Mouse (Mus musculus) limb, embryonic 14.5 days (tissue): ENCODE measurements around the gene Gm21954. TPM values are rescaled to one million over a fixed set of nuclear protein-coding genes. Genes with fewer than 3 reads are reported as not detected.

Experiments used
- ATAC-seq: fragments of 200-750 bp; cut with Nextera tagmentation; 2 replicates; pipeline ENCODE4 v1.8.0; 2017; ENCODE audit warnings: low read depth, moderate number of reproducible peaks, moderate TSS enrichment; ENCODE audit not compliant: low FRiP score
- DNase-seq: peaks from one replicate; pipeline ENCODE4 v3.0.0-alpha.2; 2015; ENCODE audit warnings: low spot score
- H3K27ac ChIP-seq: fragments of 300-500 bp; sonication (generic); replicated peaks from 2 replicates; pipeline ENCODE4 v1.5.1; 2014; ENCODE audit warnings: low read depth, mild to moderate bottlenecking, low read length, moderate library complexity, mixed read lengths
- H3K27me3 ChIP-seq: fragments of 300-500 bp; sonication (generic); 2 replicates; pipeline ENCODE4 v1.6.1; 2014; ENCODE audit warnings: low read length, mixed read lengths; ENCODE audit not compliant: control insufficient read depth, insufficient read depth
- H3K36me3 ChIP-seq: fragments of 300-500 bp; sonication (generic); 2 replicates; pipeline ENCODE4 v1.6.1; 2014; ENCODE audit warnings: mild to moderate bottlenecking, low read length, moderate library complexity, mixed read lengths; ENCODE audit not compliant: control insufficient read depth, insufficient read depth
- H3K4me1 ChIP-seq: fragments of 300-500 bp; sonication (generic); 2 replicates; pipeline ENCODE4 v1.6.1; 2014; ENCODE audit warnings: antibody characterized with exemption, low read length, mixed read lengths; ENCODE audit not compliant: control insufficient read depth, insufficient read depth
- H3K4me2 ChIP-seq: fragments of 300-500 bp; sonication (generic); replicated peaks from 2 replicates; pipeline ENCODE4 v1.6.1; 2014; ENCODE audit warnings: low read depth, mild to moderate bottlenecking, low read length, moderate library complexity; ENCODE audit not compliant: severe bottlenecking
- H3K4me3 ChIP-seq: fragments of 300-500 bp; sonication (generic); replicated peaks from 2 replicates; pipeline ENCODE4 v1.5.1; 2014; ENCODE audit warnings: low read length
- H3K9ac ChIP-seq: fragments of 300-500 bp; sonication (generic); 2 replicates; pipeline ENCODE4 v1.6.1; 2014; ENCODE audit warnings: mild to moderate bottlenecking, low read depth, low read length, moderate library complexity; ENCODE audit not compliant: severe bottlenecking
- H3K9me3 ChIP-seq: fragments of 300-500 bp; sonication (generic); 2 replicates; pipeline ENCODE4 v1.6.1; 2016; ENCODE audit warnings: low read length; ENCODE audit not compliant: control insufficient read depth
- POLR2A ChIP-seq: fragments of 200-500 bp; IDR thresholded peaks from 2 replicates; pipeline ENCODE4 v1.8.0; 2012; ENCODE audit warnings: inconsistent platforms, mild to moderate bottlenecking, moderate library complexity, borderline replicate concordance; ENCODE audit not compliant: insufficient read depth, insufficient read length; ENCODE audit errors: extremely low read depth
- WGBS: fragments of 180-500 bp; shearing (Covaris S2); extraction: QIAGEN DNeasy Blood & Tissue Kit; methylation state at CpG from one replicate; pipeline ENCODE4 v1.1.7; 2014; 5-methylcytosine and 5-hydroxymethylcytosine counted together
- polyA plus RNA-seq, 2 experiments: library from polyadenylated mRNA; depleted of rRNA in 1 of 2; stranded (reverse) in 1 of 2; unstranded in 1 of 2; fragments of >200 nt; fragmentation: Nextera tagmentation in 1 of 2; extraction: Ambion mirVana in 1 of 2; gene quantifications; 2 replicates each; pipeline versions ENCODE4 v1.2.1 to v1.2.3; 2012 to 2014

Gm21954 gene
- polyA plus RNA-seq, 2 experiments, result not detected

DNA sequence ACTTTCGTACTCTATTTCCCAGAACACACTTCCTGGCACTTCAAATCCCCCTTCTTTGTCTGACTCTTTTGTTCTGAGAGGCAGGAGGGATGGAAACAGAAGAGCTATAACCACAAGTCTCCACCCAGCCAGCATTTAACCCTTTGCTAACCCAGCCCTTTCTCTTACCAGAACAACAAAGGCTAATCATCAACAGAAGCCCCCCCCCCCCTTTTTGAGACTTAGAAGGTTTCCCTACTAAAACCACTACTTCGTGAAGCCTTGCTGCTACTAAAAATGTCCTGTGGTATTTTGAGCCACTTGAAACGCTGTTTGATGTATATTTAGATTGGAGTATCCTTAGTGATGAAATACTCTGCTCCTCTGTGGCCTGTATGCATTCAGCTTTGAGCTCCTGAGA is 52.7 kb downstream of the Gm21954 start:
- WGBS, result 23% methylated on average over 3 of the region's 3 CpGs
- peak; percentile 59 for DNase-seq

DNA sequence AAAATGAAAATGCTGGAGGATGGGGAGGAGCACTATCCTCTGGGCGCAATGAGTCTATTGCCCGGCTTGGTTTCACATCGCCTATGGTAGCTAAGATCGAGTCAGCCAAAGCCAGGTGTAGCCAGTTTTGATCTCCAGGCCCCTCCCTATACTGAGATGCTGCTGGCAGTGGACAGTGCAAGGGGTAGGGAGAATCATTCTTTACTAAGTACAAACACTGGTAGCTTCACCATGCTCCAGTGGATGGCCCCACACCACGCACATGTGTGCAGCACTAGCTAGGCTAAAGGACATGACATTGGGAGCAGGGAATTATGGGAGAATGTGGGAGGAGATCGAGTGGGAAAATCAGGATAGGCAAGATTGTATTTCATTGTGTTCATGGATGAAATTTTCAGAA is 53.2 kb downstream of the Gm21954 start:
- Histone ChIP-seq H3K27me3 (no peaks in the 10 kb centered on the region), H3K4me2 (no peak overlapping the region), H3K9ac (no peak overlapping the region), H3K36me3 (no peaks in the 10 kb centered on the region), H3K9me3 (no peaks in the 10 kb centered on the region), H3K4me1 (peaks cover 19% of the 10 kb centered on the region), H3K4me3 (no peak overlapping the region), H3K27ac (peak overlapping the region; percentile 50)
- TF ChIP-seq POLR2A, result no peak
- ATAC-seq (no peak), DNase-seq (no peak)
- WGBS, result 66% methylated on average over 6 of the region's 6 CpGs

More for the DNA sequence above, 52.7 kb downstream of the Gm21954 start:
- H3K9ac ChIP-seq, result no peak overlapping the region
- no peak overlapping the region for H3K4me2 ChIP-seq
- no peaks in the 10 kb centered on the region for H3K36me3 ChIP-seq
- ATAC-seq, result no peak
- peak overlapping the region; percentile 50 for H3K27ac ChIP-seq
- TF ChIP-seq POLR2A, result no peak
- H3K27me3 ChIP-seq, result no peaks in the 10 kb centered on the region
- no peak overlapping the region for H3K4me3 ChIP-seq
- peaks cover 19% of the 10 kb centered on the region for H3K4me1 ChIP-seq
- no peaks in the 10 kb centered on the region for H3K9me3 ChIP-seq

DNA sequence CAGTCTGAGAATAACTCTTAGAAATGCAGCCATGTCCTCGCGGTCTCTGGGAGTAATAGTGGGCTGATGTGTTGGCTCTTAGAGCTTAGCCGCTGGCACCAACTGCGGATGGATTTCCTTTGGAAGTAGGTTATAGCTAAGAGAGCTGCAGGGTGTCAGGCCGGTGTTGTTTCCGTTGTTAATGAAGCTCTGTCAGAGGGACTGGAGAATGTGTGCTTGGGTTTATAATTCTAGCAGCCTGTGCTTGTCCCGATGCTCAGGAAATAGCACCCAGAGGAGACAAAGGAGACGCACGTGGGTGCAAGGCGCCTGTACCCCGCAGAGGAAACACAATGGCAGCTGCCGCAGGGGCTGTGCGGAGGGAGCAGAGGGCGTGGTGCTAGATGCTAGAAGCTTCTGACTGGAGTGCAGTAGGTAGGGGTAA is 56.5 kb downstream of the Gm21954 start:
- TF ChIP-seq POLR2A, result no peak
- Histone ChIP-seq H3K4me1 (peaks cover 18% of the 10 kb centered on the region), H3K9ac (peak overlapping the region; percentile 41), H3K36me3 (no peaks in the 10 kb centered on the region), H3K4me2 (peak overlapping the region; percentile 43), H3K27me3 (no peaks in the 10 kb centered on the region), H3K27ac (peak overlapping the region; percentile 73), H3K4me3 (peak overlapping the region; percentile 18; the same call in 1 of the 2 replicates), H3K9me3 (no peaks in the 10 kb centered on the region)
- ATAC-seq, result peak; percentile 42; the same call in 1 of the 2 replicates
- DNase-seq, result no peak
- WGBS, result 18% methylated on average over 14 of the region's 14 CpGs

Other genes starting within 250 kb of the Gm21954 start
- gene Dclk1, start 229.8 kb downstream of the Gm21954 start, polyA plus RNA-seq (2012; rRNA removed), result 23.3 and 24.0 TPM in 2 replicates
- 66.2 and 75.7 TPM in 2 replicates for gene Dclk1, start 229.8 kb downstream of the Gm21954 start, polyA plus RNA-seq (2014; fragmentation: Nextera tagmentation; extraction: Ambion mirVana)